Mouse (Mus musculus) heart, embryonic 10.5 days (tissue): Measurements from ENCODE around the gene Xpo6. TPM values are rescaled to one million over a fixed set of nuclear protein-coding genes. Genes with fewer than 3 reads are reported as not detected.
A peak's percentile ranks its signal among the peaks of the same experiment; 100 is the strongest.

Experiments used
- DNase-seq: peaks from one replicate; pipeline ENCODE4 v3.0.0-alpha.2; 2017; ENCODE audit warnings: low spot score
- H3K27ac ChIP-seq: fragments of 300-500 bp; sonication (generic); 2 replicates; pipeline ENCODE4 v1.5.1; 2016; ENCODE audit warnings: mild to moderate bottlenecking
- H3K27me3 ChIP-seq: fragments of 300-500 bp; sonication (generic); 2 replicates; pipeline ENCODE4 v1.6.1; 2016; ENCODE audit warnings: mild to moderate bottlenecking; ENCODE audit not compliant: poor library complexity, insufficient read depth, severe bottlenecking
- H3K36me3 ChIP-seq: fragments of 300-500 bp; sonication (generic); 2 replicates; pipeline ENCODE4 v1.6.1; 2016; ENCODE audit warnings: mild to moderate bottlenecking, moderate library complexity
- H3K4me1 ChIP-seq: fragments of 300-500 bp; sonication (generic); 2 replicates; pipeline ENCODE4 v1.6.1; 2016; ENCODE audit warnings: mild to moderate bottlenecking
- H3K4me3 ChIP-seq: fragments of 300-500 bp; sonication (generic); 2 replicates; pipeline ENCODE4 v1.5.1; 2016; ENCODE audit warnings: mild to moderate bottlenecking, moderate library complexity
- H3K9me3 ChIP-seq: fragments of 300-500 bp; sonication (generic); 2 replicates; pipeline ENCODE4 v1.6.1; 2016; ENCODE audit warnings: mild to moderate bottlenecking, moderate library complexity
- WGBS: fragments of 180-500 bp; shearing (Covaris S2); methylation state at CpG from one replicate; pipeline ENCODE4 v1.1.7; 2016; 5-methylcytosine and 5-hydroxymethylcytosine counted together
- polyA plus RNA-seq: library from polyadenylated mRNA; unstranded; fragments of >200 nt; fragmentation: Nextera tagmentation; extraction: Ambion mirVana; gene quantifications from 2 replicates; pipeline ENCODE4 v1.2.1, GENCODE M21; 2016

Xpo6 gene
- polyA plus RNA-seq, 1 experiment from 2014 or later: 57.5 TPM

DNA sequence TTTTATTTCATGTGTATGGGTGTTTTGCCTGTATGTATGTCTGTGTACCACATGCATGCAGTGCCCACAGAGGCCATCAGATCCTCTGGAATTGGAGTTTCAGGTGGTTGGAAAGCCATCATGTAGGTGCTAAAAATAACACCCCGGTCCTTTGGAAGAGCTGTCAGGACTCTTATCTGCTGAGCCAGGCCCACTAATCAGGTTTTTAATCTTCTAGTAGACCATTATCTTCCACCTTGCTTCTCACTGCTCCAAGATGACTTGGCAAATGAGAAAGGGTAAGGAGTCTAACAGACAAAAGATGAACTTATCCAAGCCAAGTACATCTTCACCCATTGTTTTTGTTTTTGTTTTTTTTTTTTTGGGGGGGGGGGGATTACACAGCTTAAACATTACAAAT lies 16.7 kb downstream of the Xpo6 start:
- Histone ChIP-seq H3K27ac (no peak overlapping the region), H3K4me1 (peaks cover 57% of the 10 kb centered on the region), H3K36me3 (0 out of 2 replicates have a peak, but pooled peaks cover 2% of the 10 kb centered on the region), H3K27me3 (no peaks in the 10 kb centered on the region), H3K9me3 (no peaks in the 10 kb centered on the region), H3K4me3 (no peak overlapping the region)
- no peak for DNase-seq
- 12% methylated on average over 1 of the region's 1 CpGs for WGBS

DNA sequence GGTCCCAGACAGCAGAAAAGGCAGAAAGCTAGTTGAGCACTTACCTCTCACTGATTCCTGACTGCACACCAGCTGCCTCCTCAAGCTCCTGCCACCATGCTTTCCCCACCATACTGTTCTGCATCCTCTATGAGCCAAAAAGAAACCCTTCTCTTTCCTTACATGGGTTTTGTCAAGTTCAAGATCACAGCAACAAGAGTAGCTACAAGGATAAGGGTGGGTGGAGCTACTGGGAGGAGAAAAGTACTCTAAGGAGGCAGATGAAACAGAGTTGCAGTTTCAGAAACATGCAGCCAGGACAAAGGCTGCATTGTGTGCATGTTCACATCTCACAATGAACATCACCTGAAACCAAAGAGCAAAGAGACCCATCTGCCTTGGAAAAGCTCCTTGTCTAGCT lies 18.8 kb downstream of the Xpo6 start:
- no peaks in the 10 kb centered on the region for H3K9me3 ChIP-seq
- no peaks in the 10 kb centered on the region for H3K27me3 ChIP-seq
- DNase-seq: no peak
- H3K36me3 ChIP-seq: 0 out of 2 replicates have a peak, but pooled peaks cover 2% of the 10 kb centered on the region
- no peak overlapping the region for H3K4me3 ChIP-seq
- H3K27ac ChIP-seq: 0 out of 2 replicates have a peak overlapping the region, but pooled peaks have one; percentile 5
- H3K4me1 ChIP-seq: peaks cover 61% of the 10 kb centered on the region

DNA sequence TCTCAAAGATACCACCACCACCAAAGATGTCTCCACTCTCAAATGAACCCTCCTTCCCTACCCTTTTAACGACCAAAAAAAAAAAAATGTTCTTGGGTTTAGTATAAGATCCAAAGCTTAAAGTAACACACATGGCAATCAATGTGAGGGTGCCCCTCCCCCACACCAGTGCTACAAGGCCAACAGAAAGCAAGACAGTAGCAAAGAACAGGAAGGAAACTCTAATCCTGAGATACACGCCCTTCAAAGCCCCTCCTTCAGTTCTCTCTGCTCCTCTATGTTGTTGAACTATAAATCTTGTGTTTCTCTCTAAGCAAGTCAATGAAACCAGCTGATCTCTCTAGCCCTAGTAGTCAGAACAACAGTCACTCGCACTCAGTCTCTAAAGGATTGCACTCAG lies 19.3 kb downstream of the Xpo6 start:
- 0 out of 2 replicates have a peak overlapping the region, but pooled peaks have one; percentile 5 for H3K27ac ChIP-seq

DNA sequence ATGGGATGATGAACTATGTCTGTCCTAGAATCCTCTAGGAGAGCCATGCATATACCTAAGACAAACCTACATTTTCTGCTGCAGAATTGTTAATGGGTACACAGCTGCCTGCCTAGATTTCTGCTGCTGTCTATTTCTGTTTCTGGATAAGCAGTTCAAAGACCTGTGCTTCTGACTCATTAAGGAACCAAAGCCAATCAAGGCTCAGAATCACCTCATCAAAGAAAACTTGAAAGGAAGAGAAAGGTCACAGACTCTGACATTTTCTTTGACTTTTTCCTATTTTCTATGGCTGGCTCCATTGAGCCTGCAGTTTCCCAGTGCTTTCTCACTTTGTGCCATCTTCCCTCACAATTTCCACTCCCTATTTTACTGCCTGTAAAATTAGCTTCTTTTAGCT lies 21.5 kb downstream of the Xpo6 start:
- no peak for DNase-seq
- H3K4me3 ChIP-seq: no peak overlapping the region
- no peak overlapping the region for H3K27ac ChIP-seq
- H3K36me3 ChIP-seq: 0 out of 2 replicates have a peak, but pooled peaks cover 4% of the 10 kb centered on the region
- H3K4me1 ChIP-seq: peaks cover 50% of the 10 kb centered on the region
- H3K9me3 ChIP-seq: no peaks in the 10 kb centered on the region
- H3K27me3 ChIP-seq: no peaks in the 10 kb centered on the region

More for the DNA sequence above, 19.3 kb downstream of the Xpo6 start:
- Histone ChIP-seq H3K9me3 (no peaks in the 10 kb centered on the region), H3K4me1 (peaks cover 61% of the 10 kb centered on the region), H3K36me3 (0 out of 2 replicates have a peak, but pooled peaks cover 2% of the 10 kb centered on the region), H3K4me3 (no peak overlapping the region), H3K27me3 (no peaks in the 10 kb centered on the region)
- 61% methylated on average over 3 of the region's 3 CpGs for WGBS
- DNase-seq: no peak

DNA sequence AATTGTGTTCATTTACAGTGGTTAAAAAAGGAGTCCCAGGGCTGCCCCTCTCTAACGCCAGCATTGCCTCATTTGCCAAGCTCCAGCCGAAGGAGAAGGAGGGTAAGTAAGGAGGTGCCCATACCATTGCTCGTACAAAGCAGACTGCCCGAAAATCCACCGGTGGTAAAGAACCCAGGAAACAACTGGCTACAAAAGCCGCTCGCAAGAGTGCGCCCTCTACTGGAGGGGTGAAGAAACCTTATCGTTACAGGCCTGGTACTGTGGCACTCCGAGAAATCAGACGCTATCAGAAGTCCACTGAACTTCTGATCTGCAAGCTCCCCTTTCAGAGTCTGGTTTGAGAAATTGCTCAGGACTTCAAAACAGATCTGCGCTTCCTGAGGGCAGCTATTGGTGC lies 24.3 kb downstream of the Xpo6 start:
- Histone ChIP-seq H3K27me3 (no peaks in the 10 kb centered on the region), H3K27ac (no peak overlapping the region), H3K9me3 (no peaks in the 10 kb centered on the region), H3K4me3 (no peak overlapping the region), H3K36me3 (peaks cover 27% of the 10 kb centered on the region), H3K4me1 (peaks cover 23% of the 10 kb centered on the region; the same call in 1 of the 2 replicates)
- WGBS: 89% methylated on average over 12 of the region's 12 CpGs
- DNase-seq: no peak

DNA sequence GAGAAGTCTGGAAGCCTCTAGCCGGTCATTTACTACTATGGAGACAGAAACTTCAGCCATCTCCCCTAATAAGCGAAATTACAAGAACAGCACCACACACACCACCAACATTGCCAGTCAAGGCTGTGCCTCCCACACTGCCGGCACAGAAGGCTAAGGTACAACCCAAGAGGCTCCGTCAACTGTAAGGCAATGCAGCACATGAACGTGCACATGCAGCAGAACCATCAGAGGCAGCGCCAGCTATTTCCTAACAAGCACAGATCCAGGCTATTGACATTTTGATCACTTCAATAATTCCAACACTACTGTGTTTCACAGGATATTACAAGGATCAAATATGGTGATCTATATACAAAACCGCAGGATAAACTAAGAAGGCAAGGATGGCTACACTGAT lies 24.8 kb downstream of the Xpo6 start:
- Histone ChIP-seq H3K9me3 (no peaks in the 10 kb centered on the region), H3K27me3 (no peaks in the 10 kb centered on the region), H3K4me3 (no peak overlapping the region), H3K27ac (no peak overlapping the region), H3K4me1 (peaks cover 18% of the 10 kb centered on the region; the same call in 1 of the 2 replicates), H3K36me3 (peaks cover 31% of the 10 kb centered on the region)
- WGBS: 80% methylated on average over 7 of the region's 7 CpGs
- DNase-seq: no peak

DNA sequence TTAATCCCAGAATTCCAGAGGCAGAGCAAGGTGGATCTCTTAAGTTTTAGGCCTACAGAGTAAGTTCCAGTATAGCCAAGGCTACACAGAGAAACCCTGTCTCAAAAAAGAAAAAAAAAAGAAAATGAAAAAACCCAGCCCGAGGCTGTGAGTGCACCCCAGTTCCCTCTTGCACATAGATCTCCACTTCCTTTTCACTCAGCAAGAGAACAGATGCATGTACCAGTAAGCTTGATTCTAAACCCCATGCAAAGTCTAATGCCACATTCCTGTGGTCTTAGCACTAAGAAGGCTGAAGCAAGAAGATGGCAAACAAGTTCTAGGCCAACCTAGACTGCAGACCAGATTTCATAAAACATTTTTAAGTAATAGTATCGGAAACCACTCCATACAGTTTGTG lies 25.4 kb downstream of the Xpo6 start:
- H3K4me3 ChIP-seq: no peak overlapping the region
- H3K27ac ChIP-seq: no peak overlapping the region
- H3K9me3 ChIP-seq: no peaks in the 10 kb centered on the region
- peaks cover 33% of the 10 kb centered on the region for H3K36me3 ChIP-seq
- H3K27me3 ChIP-seq: no peaks in the 10 kb centered on the region
- peaks cover 17% of the 10 kb centered on the region; the same call in 1 of the 2 replicates for H3K4me1 ChIP-seq
- no peak for DNase-seq
- 83% methylated on average over 2 of the region's 2 CpGs for WGBS

DNA sequence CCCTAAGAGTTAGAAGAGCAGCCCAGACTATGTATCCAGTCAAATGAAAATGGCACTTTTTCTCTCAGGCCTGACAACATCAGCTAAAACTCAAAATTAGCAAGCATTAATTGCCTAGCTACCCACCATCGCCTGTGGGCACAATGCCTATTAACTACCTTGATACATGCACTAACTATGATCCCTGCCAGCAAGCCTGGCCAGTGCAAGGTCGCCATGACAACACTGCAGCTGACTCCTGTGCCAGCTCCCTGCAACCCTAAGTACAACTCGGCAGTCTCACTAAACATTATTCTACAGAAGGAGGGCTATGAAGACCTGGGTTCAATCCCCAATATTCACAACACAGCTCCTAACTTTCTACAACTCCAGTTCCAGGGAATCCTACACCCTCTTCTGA lies 28.3 kb downstream of the Xpo6 start:
- Histone ChIP-seq H3K27me3 (no peaks in the 10 kb centered on the region), H3K4me3 (no peak overlapping the region), H3K36me3 (peaks cover 48% of the 10 kb centered on the region), H3K4me1 (peaks cover 7% of the 10 kb centered on the region; the same call in 1 of the 2 replicates), H3K9me3 (no peaks in the 10 kb centered on the region), H3K27ac (no peak overlapping the region)
- DNase-seq: no peak
- 88% methylated on average over 3 of the region's 3 CpGs for WGBS

DNA sequence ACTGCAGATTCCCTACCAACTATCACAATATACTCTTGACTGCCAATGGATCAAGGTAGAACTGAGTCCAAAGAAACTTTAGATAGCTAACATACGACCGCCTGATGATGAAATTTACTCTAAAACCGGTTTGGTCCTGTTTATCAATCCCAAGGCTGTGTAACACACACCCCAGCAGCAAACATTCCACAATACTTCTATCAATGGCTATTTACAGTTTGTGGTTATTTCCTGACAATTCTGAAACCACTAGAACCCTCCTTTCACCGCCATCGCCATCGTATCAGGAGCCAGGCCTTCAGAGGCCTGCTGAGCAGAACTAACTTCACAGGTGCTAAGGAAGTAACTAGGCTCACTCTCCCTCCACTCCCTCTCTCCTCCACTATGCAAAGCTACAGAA lies 31.7 kb downstream of the Xpo6 start:
- WGBS: 90% methylated on average over 6 of the region's 6 CpGs
- Histone ChIP-seq H3K36me3 (peaks cover 70% of the 10 kb centered on the region), H3K4me3 (no peak overlapping the region)

DNA sequence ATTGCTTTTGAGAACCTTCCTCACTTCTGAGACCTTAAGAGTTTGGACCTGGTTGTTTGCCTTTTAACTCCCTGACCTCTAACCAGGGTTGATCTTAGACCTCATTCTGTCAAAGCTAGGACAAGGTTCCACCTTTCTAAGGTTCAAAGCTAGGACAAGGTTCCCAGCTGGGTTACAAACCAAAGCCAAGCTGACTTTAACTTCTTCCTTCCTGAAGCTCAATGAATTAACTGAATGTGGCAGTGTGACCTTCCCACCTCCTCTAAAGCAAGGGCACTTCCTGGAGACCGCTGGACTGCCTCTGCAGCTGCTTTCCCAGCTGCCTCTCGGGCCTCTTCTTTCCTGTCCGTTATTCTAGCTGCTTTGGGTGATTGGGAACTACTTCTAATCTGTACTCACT lies 32.9 kb downstream of the Xpo6 start:
- 31% methylated on average over 3 of the region's 3 CpGs for WGBS
- peaks cover 60% of the 10 kb centered on the region for H3K36me3 ChIP-seq

More for the DNA sequence above, 31.7 kb downstream of the Xpo6 start:
- Histone ChIP-seq H3K27me3 (no peaks in the 10 kb centered on the region), H3K27ac (no peak overlapping the region), H3K9me3 (no peaks in the 10 kb centered on the region), H3K4me1 (0 out of 2 replicates have a peak, but pooled peaks cover 3% of the 10 kb centered on the region)
- no peak for DNase-seq

DNA sequence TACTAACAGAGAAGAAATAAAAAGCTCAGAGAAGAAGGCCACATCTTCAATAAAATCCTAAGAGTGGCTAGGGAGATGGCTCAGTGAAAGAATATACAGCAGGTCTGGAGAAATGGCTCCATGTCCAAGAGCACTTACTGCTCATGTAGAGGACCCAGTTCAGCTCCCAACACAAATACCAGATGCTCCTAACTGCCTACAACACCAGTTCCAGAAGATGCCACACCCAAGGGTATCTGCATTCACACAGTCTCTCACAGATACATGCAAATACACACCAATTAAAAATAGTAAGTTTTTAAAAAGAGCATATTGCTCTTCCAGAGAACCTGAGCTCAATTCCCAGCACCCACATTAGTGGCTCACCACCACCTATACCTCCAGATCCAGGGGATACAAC lies 33.7 kb downstream of the Xpo6 start:
- Histone ChIP-seq H3K27me3 (no peaks in the 10 kb centered on the region), H3K36me3 (peaks cover 53% of the 10 kb centered on the region), H3K9me3 (no peaks in the 10 kb centered on the region), H3K4me1 (0 out of 2 replicates have a peak, but pooled peaks cover 3% of the 10 kb centered on the region), H3K4me3 (no peak overlapping the region), H3K27ac (no peak overlapping the region)
- no peak for DNase-seq

More for the DNA sequence above, 32.9 kb downstream of the Xpo6 start:
- no peak overlapping the region for H3K4me3 ChIP-seq
- 0 out of 2 replicates have a peak, but pooled peaks cover 3% of the 10 kb centered on the region for H3K4me1 ChIP-seq
- H3K27ac ChIP-seq: peak overlapping the region; percentile 71; the same call in 1 of the 2 replicates
- DNase-seq: no peak
- no peaks in the 10 kb centered on the region for H3K9me3 ChIP-seq
- no peaks in the 10 kb centered on the region for H3K27me3 ChIP-seq

DNA sequence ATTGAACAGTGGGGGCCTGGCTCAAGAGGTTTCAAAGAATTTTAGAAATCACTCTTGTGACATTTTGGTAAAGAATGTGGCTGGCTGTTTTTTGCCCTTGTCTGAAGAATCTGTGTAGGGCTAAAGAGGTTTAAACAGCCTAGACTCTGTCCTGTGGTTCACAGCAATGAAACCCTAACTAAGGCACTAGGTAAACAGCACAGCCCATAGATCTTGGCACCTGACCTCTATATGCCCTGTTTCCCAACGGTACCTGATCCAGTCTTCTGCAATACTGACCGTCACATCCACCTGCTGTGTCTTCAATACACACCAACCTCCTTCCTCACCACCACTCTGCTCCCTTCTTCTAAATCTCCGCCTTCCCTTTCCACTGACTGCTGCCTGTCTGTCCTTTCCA lies 42.1 kb downstream of the Xpo6 start:
- Histone ChIP-seq H3K36me3 (peaks cover 61% of the 10 kb centered on the region), H3K9me3 (no peaks in the 10 kb centered on the region), H3K4me1 (no peaks in the 10 kb centered on the region), H3K4me3 (no peak overlapping the region), H3K27ac (no peak overlapping the region), H3K27me3 (no peaks in the 10 kb centered on the region)
- DNase-seq: no peak
- 98% methylated on average over 3 of the region's 3 CpGs for WGBS

DNA sequence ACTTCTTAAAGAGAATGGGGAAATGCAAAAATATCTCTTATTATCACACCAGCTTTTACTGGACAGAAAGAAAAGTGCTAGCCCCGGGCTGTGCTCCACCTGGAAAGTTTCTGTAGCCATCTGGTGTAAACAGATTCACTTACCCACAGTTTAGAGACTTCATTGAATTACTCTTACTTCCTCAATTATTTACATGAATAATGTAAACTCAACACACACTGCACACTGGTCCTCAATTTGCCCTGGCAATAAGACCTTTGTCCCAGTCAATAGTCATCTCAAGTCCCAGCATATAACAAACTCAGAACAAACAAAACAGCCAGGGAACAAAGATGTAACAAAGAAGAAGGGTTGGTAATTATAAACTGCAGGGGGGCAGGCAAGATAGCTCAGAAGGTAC lies 44.6 kb downstream of the Xpo6 start:
- Histone ChIP-seq H3K36me3 (peaks cover 79% of the 10 kb centered on the region), H3K9me3 (no peaks in the 10 kb centered on the region), H3K4me3 (no peak overlapping the region), H3K27ac (no peak overlapping the region), H3K4me1 (no peaks in the 10 kb centered on the region), H3K27me3 (no peaks in the 10 kb centered on the region)
- 90% methylated on average over 1 of the region's 1 CpGs for WGBS
- DNase-seq: no peak

DNA sequence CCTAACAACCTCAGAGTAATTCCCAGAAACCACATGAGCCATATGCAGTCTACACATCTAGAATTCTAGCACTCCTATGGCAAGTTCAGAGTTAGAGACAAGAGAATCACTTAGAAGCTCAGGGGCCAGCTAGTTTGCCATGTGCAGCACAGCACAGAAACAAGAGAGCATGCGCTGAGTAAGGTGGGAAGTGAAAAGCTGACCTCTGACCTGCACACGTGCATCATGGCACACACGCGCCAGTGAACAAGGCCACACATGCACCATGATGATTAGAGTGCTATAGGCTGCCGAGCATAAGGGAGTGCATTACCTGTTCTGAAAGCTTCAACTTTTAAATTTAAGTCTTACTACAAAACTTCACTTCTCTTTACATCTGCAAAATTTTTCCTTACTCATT lies 45.6 kb downstream of the Xpo6 start:
- Histone ChIP-seq H3K36me3 (peaks cover 80% of the 10 kb centered on the region), H3K4me3 (no peak overlapping the region), H3K9me3 (no peaks in the 10 kb centered on the region), H3K4me1 (no peaks in the 10 kb centered on the region), H3K27ac (no peak overlapping the region), H3K27me3 (no peaks in the 10 kb centered on the region)
- no peak for DNase-seq
- WGBS: 89% methylated on average over 5 of the region's 5 CpGs
